Mouse (Mus musculus) ES-CJ7 (cell line): ENCODE data around the gene Cpvl.

Experiments used
- DNase-seq: peaks from one replicate; pipeline ENCODE4 v3.0.0; 2011; ENCODE audit warnings: low read depth, low spot score

Cpvl gene

GRCm38 (mm10) chr6:53937143-53938134 lies 41.0 kb downstream of the Cpvl start:
- DNase-seq: no peak

- DNase-seq: no peak
These were observed 46.9 kb downstream of the Cpvl start for GRCm38 (mm10) chr6:53931605-53932004.

GRCm38 (mm10) chr6:53929858-53930257 lies 48.6 kb downstream of the Cpvl start:
- DNase-seq: peak; percentile 11

DNA sequence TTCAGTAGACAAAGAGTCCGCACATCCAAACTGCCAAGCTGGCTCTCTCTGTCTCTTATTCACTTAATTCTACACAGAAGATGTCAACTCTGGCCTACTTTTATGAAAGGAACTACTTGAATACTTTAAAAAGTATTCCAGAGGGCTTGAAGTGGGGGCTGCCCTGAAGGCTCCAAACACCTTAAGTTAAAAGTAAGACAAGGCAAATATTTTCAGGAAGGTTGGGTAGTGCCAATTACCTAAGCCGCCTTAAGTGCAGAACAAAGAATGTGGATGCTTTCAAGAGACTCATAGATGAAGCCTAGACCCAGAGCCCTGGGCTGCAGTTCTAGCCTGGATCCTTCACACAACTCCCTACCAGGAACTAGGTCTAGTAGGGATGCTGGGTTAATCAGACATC lies 52.3 kb downstream of the Cpvl start:
- no peak for DNase-seq

- no peak for DNase-seq
These were observed 53.3 kb downstream of the Cpvl start for GRCm38 (mm10) chr6:53925192-53925591.

DNA sequence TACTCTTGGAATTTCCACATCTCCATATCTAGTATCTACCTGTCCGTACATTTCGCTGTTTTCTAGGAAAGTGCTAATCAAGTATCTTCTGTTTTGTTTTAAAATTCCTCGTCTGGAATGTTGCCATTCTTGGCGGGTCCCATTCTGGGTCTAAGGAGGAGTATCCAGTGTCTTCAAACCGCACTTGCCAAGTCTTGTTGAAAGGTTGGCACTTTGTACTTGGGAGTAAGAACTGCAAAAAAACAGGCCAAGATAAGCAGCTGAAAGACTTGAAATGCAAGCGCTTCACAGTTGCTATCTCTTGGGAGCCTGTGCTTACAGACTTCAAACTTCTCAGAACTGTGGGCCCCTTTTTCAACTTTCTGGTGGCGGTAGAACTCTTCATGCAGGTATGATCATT lies 58.4 kb downstream of the Cpvl start:
- no peak for DNase-seq

DNA sequence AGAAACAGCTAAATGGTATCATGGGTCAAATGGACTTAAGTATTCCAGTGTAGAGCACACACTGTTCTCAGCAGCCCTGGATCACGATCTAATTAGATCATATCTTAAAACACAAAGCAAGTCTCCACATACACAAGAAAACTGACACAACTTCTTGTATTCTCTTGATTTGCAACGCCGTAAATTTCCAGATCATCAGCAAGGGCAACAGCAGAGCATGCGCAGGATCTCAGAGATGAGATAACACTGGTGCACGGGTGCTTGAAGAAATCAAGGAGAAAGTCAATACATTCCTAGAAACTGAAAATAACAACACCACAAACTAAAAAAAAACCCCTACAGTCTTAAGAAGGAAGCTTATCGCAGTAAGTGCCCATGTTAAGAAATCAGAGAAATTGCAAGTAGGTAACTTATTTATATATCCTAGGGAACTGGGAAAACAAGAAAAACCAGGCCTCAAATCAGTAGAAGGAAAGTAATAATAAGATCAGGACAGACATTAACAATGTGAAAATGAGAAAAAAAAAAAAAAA lies 61.4 kb downstream of the Cpvl start:
- DNase-seq: no peak

DNA sequence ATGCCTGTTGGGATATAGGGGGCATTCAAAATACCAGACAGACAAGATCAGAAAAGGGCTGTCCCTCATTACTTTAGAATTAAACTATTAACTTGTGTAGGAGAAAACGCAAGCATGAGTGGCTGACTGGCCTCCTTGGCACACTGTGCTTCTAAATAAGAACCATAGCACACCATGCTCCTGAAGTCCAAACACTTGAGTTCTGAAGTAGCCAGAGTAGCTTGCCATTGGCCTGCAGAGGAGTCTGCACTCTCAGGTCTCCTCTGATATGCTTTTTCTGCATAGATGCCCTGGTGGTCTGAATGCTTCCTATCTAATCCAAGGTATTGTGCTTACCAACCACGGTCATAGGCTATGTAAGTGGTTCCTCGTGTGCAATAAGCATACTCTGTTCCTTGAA lies 63.1 kb downstream of the Cpvl start:
- DNase-seq: no peak

GRCm38 (mm10) chr6:53913151-53913550 lies 65.3 kb downstream of the Cpvl start:
- no peak for DNase-seq

GRCm38 (mm10) chr6:53912112-53912782 lies 66.2 kb downstream of the Cpvl start:
- no peak for DNase-seq

DNA sequence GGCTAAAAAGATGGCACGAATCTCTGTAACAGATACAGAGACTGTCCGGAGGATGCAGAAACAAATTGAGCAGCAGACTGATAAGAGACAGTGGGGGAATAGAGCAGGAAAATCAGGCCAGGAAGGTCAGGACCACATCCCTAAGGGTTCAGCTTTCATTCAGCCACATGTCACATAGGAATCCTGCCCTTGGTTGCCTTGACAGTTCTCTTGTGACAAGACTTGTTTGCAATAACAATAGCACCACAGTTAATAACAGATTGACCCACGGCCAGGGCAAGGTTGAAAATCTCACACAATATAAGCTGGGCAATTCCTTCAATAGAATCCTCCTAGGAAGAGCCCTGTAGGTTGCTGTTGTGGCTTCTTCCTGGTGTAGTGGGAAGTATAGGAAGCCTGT lies 68.5 kb downstream of the Cpvl start:
- no peak for DNase-seq

DNA sequence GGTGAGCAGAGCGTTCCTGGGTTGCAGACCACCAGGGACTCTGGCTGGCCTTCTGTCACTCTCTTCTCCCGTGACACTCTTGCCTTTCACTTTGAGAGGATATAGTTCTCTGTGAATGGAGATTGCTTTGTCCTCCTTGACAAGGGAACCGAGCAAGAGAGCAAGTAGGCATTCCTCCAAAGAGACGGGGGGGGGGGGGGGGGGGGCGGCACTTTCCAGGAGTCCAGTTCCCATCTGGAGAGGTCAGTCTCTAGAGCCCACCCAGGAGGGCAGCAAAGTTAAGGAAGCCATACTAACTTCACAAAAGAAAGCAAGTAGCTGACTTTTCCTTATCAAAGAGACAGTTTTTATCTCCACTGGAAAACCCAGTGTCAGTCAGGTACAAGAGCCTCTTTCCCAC lies 69.0 kb downstream of the Cpvl start:
- DNase-seq: no peak

- no peak for DNase-seq
These were observed 71.6 kb downstream of the Cpvl start for GRCm38 (mm10) chr6:53906871-53907270.

DNA sequence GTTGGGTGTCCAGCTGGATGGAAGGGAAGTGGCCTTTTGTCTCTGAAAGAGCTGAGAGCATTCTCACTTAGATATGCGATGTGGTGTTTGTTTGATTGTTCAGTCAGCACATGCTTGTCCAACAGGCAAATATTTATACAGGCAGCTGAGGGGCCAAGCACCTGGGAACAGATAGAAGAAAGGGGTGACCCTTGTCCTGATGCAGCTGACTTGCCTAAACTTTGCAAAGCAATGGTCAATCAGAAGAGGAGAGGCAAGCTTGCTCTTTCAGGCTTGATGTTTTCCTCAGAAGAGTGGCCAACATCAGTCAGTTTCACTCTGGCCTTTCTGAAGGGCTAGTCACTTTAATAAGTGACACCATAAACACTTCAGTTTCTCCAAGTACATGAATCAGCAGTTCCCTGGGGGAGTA lies 72.4 kb downstream of the Cpvl start:
- no peak for DNase-seq

DNA sequence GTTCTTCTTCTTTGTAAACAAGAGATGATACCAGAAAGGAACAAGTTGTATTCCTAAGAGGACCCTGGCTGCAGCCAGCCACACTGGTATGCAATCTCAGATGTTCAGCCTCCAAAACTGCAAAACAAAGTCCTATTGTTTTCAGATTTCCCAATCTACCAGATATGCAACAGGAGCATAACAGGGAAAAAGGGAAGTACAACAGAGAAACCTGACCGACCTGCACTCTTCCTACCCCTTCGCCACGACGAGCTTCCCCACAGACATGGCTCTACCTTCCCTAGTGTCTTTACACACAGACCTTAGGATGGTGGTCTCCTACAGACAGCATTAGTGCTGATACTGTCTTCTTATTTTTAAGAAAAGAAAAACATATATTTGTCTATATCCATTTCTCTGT lies 72.9 kb downstream of the Cpvl start:
- DNase-seq: no peak

- DNase-seq: no peak
These were observed 73.6 kb downstream of the Cpvl start for GRCm38 (mm10) chr6:53904703-53905395.

GRCm38 (mm10) chr6:53904186-53904585 lies 74.3 kb downstream of the Cpvl start:
- no peak for DNase-seq

GRCm38 (mm10) chr6:53901741-53902140 lies 76.7 kb downstream of the Cpvl start:
- DNase-seq: no peak

- DNase-seq: no peak
These were observed 80.5 kb downstream of the Cpvl start for GRCm38 (mm10) chr6:53897872-53898464.

DNA sequence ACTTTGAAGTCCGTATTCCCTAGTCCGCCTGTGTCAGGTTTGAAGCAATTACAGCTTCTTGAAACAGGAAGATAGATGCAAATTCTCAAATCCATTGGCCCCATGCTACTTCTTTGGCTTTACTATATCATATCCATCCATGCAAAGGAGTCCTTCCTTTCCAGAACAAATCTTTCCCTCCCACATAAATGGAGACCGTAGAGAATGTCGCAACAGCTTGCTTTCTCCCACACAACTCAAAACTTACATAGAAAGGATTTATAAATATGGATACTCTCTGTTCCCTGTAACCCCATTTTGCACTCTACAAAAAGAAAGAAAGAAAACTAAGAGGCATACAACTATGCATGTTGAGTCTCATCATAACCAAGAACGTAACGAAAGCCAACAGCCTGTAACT lies 81.3 kb downstream of the Cpvl start:
- no peak for DNase-seq

DNA sequence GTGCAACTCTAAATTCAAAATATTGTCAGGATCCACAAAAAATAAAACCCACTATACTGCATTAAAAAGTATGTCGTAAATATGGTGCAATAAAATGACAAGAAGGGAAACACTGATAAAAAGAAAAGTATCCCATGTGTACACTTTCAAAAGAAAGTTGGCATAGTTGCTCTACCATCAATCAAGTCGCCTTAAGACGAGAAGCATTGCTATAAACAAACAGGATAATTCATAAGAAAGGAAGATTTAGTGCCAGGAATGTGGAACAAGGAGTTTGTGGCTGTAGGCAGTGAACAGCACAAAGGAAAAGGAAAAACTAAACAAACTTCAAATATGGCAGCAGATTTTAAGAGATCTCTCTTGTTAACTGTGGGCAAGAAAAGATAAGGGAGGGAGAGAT lies 84.7 kb downstream of the Cpvl start:
- no peak for DNase-seq

DNA sequence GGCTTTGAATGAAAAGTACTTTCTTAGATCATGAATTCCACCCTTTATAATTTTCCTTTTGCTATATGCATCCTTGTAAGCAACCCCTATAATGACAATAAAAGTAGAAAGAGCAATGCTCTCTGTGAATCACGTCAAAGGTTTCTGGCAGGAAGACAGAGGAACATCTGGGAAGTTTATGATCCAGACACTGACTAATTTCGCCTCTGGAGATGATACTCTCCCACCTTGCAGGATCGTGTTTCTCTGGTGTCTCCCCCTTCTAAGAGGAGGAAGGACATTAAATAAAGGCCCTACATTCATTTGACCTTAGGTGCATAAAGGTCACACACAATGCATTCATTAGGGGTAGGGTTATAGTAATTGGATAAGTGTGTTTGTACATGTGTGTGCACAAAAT lies 87.4 kb downstream of the Cpvl start:
- DNase-seq: no peak
